Mouse (Mus musculus): Measurements from ENCODE around the gene Arf3.
"Not testable (repeated sequence)": the region's sequence is repeated elsewhere in the genome, so short reads cannot be mapped to it uniquely, and the experiment has no call there.

Arf3 gene

GRCm38 (mm10) chr15:98747296-98747695 is 15.7 kb downstream of the Arf3 start:
- no peak for DNase-seq

GRCm38 (mm10) chr15:98746344-98746965 is 16.6 kb downstream of the Arf3 start:
- no peak for DNase-seq

- not testable (repeated sequence) for DNase-seq
Measured at GRCm38 (mm10) chr15:98743863-98744262, 19.2 kb downstream of the Arf3 start.

GRCm38 (mm10) chr15:98742766-98743428 is 20.1 kb downstream of the Arf3 start:
- DNase-seq, result no peak

- no peak for DNase-seq
Measured at GRCm38 (mm10) chr15:98740219-98740618, 22.8 kb downstream of the Arf3 start.

DNA sequence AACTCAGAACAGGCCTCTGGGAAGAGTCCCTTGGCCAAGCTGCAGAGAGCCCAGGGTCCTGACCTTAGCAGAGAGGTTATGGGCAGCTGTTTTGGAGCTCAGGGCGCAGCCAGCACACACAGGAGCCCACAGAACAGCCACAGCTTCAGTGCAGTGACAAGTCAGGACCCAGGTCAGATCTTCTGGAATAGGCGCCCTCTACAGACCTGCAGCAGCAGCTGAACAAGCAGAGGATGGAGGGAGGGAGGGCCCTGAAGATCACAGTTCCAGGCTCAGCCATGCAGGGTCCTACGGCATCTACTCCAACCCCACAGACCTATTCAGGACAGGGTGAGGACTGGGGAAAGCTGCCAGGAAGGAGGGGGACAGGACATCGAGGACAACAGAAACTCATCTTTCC is 24.2 kb downstream of the Arf3 start:
- DNase-seq, result no peak

- no peak for DNase-seq
Measured at GRCm38 (mm10) chr15:98737881-98738280, 25.1 kb downstream of the Arf3 start.

- DNase-seq, result no peak
Measured at GRCm38 (mm10) chr15:98736521-98736920, 26.5 kb downstream of the Arf3 start.

DNA sequence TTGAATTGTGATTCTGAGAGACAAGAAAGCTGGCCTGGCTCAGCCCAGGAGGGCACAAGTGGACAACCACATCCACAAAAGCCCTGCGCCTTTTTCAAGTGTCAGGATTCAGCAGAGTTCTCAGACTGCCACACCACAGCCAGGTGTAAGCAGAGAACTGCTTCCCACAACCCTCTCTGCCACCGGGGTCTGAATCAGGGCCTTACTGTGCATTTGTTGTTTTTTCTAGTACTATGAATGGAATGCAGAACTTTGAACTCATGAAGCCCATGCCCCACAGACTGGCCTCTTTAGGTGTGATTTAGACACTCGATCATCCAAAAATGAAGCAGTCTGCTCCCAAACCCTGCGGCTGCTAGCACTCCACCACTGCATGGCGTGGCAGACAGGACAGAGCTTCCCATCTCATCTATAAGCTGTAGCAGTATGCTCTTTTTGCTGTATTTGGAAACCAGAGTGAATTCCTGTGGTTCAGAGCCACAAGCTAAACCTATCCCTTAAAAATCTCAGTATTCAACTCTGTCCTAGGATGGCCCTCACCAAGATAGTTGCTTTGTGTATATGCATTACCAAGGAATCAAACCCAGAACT is 28.9 kb downstream of the Arf3 start:
- no peak for DNase-seq

GRCm38 (mm10) chr15:98733370-98733769 is 29.6 kb downstream of the Arf3 start:
- no peak for DNase-seq

GRCm38 (mm10) chr15:98732006-98732531 is 30.9 kb downstream of the Arf3 start:
- DNase-seq, result no peak

GRCm38 (mm10) chr15:98730790-98731189 is 32.2 kb downstream of the Arf3 start:
- DNase-seq, result no peak

DNA sequence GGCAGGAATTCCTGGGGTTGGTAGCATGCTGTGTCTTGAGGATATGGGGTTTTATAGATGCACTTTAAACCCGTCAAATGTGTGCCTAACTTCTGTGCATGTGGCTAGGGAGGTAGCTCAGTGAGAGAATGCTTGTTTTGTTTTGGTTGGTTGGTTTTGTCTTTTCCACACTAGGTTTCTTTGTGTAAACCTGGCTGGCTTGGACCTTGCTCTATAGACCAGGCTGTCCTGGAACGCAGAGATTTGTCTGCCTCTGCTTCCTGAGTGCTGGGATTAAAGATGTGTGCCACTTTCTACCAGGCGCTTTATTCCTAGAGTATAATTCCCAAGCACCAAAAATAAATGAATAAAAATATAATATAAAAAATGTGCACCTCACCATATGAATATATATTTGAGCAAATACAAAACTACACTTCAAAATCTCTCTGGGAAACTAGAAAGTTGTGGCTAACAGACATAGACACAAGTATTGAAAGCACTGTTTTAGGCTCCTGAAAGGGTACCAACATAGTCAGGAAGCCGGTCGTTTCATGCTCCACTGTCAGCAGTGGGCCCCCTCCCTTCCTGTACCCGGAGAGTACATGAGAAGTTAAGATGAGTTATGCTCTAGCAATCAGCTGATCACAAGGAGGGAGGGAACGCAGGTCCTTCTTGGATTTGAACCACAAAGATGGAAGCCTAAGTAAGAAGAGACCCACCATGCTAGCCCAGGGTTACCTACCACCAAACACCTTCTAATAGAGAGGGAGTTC is 33.0 kb downstream of the Arf3 start:
- no peak for DNase-seq

GRCm38 (mm10) chr15:98728366-98728765 is 34.6 kb downstream of the Arf3 start:
- DNase-seq, result no peak

GRCm38 (mm10) chr15:98727443-98728321 is 35.3 kb downstream of the Arf3 start, which contains the start of gene Fkbp11:
Gene Fkbp11, minus strand, starts transcription at chr15:98728198.
- peak; percentile 39 for DNase-seq

DNA sequence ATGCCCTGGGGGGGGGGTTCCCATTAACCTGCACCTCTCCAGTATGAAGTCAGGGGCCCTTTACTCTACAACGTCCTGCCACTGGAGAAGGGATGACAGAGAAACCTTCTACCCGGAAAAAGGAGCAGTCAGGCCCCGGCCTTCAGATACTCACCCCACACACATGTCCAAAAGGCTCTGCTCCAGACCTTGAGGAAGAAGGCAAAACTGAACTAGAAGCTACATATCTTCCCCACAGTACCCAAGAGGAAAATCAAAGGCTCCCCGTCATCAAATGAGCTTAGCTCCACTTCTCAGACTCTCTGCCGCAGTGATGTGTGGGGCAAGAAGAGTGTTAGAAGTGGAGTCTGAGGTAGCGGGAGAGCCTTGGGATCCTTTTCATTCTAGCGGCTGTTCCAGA is 36.3 kb downstream of the Arf3 start:
- DNase-seq, result no peak

DNA sequence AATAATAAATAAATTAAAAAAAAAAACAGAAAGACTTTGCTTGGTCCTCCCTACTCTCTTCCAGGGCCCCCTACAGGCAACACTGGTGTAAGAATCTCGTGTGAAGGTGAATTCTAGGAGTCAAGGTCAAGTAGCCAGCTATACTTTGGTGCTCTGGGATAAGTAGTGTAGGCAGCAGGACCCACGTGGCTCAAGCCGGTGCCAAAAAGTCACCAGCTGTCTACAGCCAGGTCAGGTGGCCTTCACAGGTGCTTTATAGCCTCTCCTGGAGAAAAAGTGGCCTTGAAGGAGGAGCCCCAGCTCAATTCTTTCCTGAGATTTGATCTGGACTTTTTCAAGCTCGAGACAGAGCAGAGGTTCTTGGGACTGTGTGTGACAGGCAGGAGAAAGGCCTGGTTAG is 36.9 kb downstream of the Arf3 start:
- no peak for DNase-seq

DNA sequence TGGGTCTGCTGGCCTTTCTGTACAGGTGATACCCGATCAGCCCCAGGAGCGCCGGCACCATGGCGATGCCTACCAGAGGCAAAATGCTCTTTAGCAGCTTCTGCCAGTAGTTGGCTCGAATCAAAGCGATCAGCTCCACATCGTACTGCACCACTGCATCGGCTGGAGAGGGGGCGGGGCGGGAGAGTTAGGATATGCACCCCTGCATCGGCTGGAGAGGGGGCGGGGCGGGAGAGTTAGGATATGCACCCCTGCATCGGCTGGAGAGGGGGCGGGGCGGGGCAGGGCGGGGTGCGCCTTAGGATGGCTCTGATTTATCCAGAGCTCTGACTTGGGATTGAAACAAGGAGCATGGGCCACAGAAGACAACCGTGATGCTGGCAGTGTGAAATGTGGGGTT is 38.6 kb downstream of the Arf3 start:
- DNase-seq, result no peak

DNA sequence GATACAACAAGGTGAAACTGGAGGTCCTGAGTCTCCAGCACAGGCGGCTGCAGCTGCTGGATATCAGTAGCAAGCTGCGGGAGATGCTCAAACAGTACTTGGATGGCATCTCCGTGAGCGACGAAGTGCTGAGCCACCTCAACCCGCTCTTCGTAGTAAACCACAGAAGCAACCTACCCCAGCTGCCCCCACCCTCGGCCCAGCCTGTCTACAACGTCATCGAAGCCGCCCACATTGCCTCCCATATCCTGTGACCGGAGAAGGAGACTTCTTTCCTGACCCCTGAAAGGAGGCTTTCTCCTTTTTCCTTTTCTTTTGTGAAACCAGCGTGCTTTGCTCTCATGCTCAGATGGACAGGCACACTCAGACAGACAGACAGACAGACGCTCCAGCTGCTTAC is 40.2 kb downstream of the Arf3 start:
- DNase-seq, result no peak

DNA sequence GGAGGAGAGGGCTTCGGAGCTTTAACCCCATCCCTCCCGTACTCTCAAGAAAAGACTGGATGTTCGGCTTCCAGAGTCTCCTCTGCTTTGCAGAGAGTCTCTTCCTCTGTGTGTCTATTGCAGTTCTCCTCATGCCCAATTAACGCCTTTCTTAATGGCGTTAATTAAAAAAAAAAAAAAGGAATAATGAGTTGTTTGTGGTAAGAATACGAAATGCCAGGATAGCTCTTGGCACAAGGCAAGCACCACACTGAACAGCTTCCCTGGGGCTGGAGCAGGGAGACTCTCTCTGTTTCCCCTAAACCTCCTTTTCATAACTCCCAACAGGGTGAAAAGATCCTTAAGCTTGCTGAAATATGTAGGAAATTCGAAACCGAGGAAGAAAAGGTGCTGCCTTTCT is 40.8 kb downstream of the Arf3 start:
- no peak for DNase-seq

DNA sequence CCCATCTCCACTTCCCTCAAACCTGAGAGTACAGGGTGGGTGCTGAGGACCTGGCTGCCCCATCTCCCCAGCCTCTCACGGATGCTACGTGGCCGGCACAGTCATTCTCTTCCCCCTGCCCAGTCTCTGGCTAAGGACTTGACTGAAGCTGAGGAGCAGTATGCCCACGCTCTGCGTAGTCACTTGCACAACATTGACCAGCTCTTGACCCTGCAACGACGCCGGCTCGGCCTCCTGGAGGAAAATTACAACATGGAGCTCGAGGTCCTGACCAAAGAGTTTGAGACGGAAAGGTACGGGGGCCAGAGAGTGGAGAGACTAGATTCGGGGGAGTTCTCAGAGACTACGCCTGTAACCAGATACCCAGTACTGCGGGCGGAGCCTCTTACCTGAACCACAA is 45.7 kb downstream of the Arf3 start:
- no peak for DNase-seq

GRCm38 (mm10) chr15:98714230-98714652 is 48.8 kb downstream of the Arf3 start:
- DNase-seq, result no peak

All from cerebellum, adult 11-12 months (tissue).